Mouse (Mus musculus): ENCODE results near the gene Muc13. TPM values are rescaled to one million over a fixed set of nuclear protein-coding genes. Genes with fewer than 3 reads are reported as not detected.
A peak's percentile ranks its signal among the peaks of the same experiment; 100 is the strongest.

The Muc13 gene
- polyA plus RNA-seq, 3 experiments from 2014 or later, result 0.78 TPM; not detected in 2

- ATAC-seq, result peak; percentile 97
Measured at GRCm38 (mm10) chr16:33769848-33770247, 24.0 kb upstream of the Muc13 start.

GRCm38 (mm10) chr16:33770778-33771454 is 22.9 kb upstream of the Muc13 start:
- no peak for ATAC-seq

DNA sequence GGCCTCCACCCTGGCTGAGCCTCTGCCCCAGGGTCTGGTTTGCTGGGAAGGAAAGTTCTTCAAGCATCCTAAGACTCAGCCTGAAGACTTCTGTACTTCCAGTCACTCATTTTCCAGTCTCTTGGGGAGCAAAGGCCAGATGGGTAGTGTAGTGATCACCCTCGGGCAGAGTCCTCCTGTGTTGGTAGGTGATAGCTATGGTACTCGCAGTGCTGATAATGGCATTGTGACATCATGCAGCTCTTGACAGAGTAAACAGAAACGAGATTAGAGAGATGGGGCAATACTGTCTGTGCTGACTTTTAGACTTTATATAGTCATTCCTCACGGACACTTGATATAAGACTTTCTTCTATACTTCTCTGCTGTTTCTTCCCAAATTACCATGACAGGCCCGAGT is 21.0 kb upstream of the Muc13 start:
- ATAC-seq, result no peak

GRCm38 (mm10) chr16:33774972-33775371 is 18.9 kb upstream of the Muc13 start:
- ATAC-seq, result no peak

GRCm38 (mm10) chr16:33775733-33776335 is 18.0 kb upstream of the Muc13 start:
- no peak for ATAC-seq

DNA sequence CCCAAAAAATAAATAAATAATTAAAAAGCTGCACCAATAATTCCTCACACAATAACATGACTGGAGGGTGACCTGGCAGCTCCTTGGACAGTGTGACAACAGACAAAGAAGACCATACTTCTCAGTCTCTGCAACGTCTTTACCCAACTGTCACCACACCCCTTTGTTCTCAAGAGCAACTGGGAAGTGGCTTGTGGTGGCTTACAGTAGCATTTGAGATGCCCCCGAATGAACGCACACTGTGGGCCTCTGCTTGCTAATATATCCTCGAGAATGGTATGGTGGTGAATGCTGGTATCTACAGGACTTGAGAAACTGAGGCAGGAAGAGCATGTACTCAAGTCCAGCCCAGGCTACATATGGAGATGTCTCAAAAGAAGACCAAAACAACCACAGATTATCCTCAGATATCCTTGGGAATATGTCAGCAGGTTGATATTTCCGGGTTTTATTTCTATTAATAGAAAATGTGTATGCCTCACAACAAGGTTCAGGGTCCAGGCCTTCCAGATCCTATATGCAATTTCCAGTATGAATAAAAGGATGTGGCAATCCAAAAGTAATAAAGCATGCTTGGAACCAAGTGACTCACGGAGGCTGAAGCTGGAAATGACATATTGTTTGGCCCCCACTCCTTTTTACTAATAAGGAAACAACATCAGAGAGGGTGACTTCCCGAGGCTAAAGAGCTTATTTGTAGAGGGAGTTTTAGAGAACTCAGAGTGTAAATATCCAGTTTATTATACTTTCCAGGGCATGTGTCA is 16.9 kb upstream of the Muc13 start:
- no peak for ATAC-seq

- no peak for ATAC-seq
Measured at GRCm38 (mm10) chr16:33777607-33778006, 16.2 kb upstream of the Muc13 start.

DNA sequence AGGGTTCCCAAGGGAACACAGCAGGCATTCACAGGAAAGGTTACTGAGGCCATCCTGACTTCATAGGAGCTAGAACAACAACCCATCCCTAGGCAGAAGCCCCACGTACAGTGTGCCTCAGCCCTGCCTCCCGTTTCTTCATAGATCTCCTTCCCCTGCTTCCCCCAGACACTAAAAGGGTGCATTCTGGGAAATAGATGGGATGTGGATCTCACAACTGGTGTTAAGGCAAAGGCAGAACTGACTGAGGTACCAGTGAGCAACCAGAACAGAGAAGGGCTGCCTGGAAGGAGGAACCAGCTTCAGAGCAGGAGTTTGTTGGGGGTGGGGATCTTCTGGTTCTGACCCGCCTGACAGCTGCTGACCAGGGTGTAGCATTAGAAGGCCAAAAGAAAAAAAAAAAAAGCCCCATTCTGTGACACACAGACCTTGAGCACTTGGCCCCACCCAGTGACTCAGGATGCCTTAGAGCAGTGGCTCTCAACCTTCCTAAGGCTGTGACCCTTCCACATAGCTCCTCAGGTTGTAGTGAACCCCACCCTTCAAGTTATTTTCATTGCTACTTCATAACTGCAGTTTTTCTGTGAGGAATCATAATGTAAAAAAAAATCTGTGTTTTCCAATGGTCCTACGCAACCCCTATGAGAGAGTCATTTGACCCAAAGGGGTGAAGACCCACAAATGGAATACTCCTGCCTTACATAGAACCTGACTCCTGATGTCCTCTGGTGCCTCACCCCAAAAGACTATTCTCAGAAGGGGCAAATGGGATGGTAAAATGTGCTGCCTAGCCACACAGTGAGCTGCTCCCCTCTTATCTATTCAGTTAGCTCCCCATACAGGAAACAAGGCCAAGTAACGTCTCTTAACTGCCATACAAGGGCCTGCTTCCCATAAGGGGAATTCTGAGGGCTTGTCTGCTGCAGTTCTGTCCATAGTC is 11.8 kb upstream of the Muc13 start:
- no peak for ATAC-seq

- ATAC-seq, result no peak
Measured at GRCm38 (mm10) chr16:33782729-33783091, 11.1 kb upstream of the Muc13 start.

- ATAC-seq, result no peak
Measured at GRCm38 (mm10) chr16:33784547-33784946, 9.3 kb upstream of the Muc13 start.

DNA sequence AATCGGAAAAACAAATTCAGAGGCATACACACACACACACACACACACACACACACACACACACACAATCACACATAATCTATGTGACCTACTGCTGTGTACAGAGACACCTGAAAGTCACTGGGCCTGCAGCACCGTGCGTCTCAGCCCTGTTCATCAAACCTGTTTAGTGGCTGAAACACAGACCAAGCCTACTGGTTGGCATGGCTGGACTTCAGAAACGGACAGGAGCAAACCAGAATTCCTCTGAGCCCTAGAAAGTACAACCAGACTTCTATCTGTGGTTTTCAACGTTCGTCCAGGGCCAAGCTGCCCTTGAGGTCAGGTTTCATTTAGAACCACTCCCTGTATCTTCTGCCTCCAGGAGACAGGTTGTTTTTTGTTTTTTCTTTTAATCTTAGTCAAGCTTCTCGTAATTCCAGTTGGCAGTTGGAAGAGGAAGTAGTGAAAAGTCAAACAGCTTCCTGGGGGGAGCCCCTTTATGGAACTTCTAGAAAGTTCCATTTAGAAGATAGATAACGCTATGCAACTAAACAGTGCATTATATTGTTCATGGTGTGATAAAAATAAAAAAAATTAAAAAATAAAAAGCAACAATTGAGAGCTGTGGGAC is 8.6 kb upstream of the Muc13 start:
- ATAC-seq, result peak; percentile 71

DNA sequence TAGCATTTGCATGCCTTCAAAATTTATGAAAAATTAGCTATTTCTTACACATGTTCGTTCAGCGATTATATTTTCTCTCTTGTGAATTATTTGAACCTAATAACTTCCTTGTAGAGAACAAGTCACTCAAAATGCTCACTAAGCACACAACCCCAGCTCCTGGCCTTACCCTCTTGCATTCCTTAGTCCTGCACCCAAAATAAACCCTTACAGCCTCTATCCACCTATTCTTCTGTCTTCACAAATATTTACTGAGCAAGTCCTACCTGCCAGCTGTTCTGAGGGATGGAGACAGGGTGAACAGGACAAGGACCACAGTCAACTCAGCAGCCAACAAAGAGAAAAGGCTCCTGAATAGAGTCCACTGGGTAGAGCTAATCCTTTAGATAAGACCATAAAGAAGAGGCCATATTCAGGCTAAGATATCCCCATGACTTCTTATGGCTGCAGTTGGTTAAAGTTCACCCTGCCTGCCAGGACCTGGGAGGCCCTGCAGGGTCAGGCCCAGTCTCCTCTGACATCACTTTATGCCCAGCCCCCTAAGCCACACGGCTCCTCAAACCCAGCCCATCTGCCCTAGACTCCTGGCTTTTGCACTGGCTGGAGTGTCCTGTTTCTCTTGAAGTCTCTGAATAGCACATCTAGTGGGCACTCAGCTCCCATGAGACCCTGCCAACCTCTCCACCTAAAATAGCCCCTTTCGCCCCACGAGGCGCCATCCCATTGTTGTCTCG is 7.0 kb upstream of the Muc13 start:
- ATAC-seq, result no peak

DNA sequence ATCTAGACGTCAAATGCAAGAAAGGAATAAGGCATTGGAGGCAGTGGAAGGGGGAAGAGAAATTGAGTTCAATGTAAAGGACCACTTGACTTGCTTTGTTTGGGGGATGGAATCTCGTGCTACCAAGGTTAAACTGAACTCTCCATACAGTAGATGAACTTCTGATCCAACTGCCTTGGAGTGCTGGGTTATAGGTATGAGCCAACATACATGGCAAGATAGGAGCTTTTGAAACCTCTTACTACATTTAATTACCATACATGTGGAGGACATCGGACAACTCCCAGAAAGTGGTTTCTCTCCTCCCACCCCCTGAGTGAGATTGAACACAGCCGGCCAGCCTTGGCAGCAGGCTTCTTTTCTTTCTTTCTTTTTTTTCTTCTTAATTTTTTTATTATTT is 1.3 kb downstream of the Muc13 start:
- ATAC-seq, result no peak

DNA sequence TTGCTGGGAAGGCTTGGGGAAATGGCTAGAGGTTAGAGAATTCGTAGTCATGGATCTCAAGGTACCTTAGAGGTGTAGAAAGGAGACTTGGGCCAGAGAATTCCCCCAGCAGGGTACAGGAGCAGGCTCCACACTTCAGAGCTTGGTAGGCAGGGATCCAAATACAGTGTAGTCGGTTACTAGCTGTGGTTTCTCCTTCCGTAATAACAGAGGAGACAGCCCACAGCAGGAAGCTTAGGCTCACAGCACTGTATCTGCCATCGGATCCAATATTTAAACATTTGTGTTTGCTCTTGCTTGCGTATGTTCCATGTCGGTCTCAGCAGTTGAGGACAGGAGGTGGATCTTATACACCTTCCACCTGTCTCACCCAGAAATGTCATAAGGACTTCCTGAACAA is 2.0 kb downstream of the Muc13 start:
- ATAC-seq, result peak; percentile 43

- no peak for ATAC-seq
Measured at GRCm38 (mm10) chr16:33796756-33797155, 2.9 kb downstream of the Muc13 start.

GRCm38 (mm10) chr16:33797860-33798259 is 4.0 kb downstream of the Muc13 start:
- ATAC-seq, result no peak

DNA sequence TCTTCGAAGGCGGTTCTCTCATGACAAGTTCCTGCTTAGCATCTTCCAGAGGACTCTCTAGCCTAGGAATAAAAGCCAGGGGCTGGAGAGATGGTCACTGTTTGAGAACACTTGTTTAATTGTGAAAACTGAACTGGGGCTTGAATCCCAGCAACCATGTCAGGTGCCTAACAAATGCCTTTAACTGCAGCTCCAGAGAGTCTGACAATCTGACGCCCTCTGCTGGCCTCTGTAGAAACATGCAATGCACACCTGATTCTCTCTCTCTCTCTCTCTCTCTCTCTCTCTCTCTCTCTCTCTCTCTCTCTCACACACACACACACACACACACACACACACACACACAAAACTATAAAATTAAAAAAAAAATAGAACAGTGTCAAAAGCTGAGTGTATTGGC is 16.2 kb downstream of the Muc13 start:
- no peak for ATAC-seq

DNA sequence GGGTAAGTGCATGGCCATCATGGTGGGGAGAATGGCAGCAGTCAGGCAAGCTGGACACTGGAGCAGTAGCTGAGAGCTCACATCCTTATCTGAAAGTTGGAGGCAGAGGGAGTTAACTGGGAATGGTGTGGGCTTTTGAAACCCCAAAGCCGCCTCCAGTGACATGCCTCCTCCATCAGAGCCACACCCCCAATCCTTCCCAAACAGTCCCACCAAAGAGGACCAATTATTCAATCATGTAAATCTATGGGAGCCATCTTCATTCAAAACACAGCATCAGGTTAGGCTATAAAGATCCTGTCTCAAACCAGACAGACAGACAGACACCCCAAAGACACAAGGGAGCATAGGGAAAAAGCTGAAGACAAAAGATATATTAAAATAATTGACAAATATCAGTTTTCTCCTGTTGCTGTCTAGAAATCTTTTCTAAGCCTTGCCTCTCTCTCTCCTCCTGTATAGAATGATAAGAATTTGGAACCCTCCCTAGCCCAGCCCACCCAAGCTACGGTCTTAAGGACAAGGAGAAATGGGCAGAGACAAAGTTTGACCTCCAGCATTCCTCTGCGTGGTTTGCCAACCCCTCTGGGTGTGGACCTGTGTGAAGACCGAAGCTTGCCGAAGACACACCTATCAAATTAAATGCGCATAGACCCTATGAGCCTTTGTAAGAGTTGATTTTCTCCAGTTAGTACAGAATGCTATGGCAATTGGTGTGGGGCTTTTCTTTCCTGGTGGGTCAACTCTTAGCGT is 24.8 kb downstream of the Muc13 start:
- ATAC-seq, result no peak

- peak; percentile 74 for ATAC-seq
Measured at GRCm38 (mm10) chr16:33820269-33821178, 26.7 kb downstream of the Muc13 start.

GRCm38 (mm10) chr16:33824603-33825002 is 30.8 kb downstream of the Muc13 start:
- no peak for ATAC-seq

Data from inflammation-experienced regulatory T-cells, adult 6 months (primary cell).